8 mouse cellular contexts compared by ENCODE assay signal in genomic region chr6:42372816-42373547, GRCm38 (mm10). TPM values are rescaled to one million over a fixed set of nuclear protein-coding genes. Genes with fewer than 3 reads are reported as not detected.
DNase-seq lines count a peak whose midpoint lies in the region; ATAC-seq lines count a peak whose summit lies in the region.

Gene Epha1 (minus strand): TSS chr6:42373268.

- H3K4me2 ChIP-seq in stomach, embryonic 14.5 days (replicated peaks; ENCODE audit: low read depth, low read length), result peak within 1 kb of the TSS; percentile 65

- peak; percentile 49 for DNase-seq in layer of hippocampus, adult 11-12 months (ENCODE audit: low spot score)
- DNase-seq in layer of hippocampus, adult 8-10 months (ENCODE audit: low spot score in 2 of 2), result no peak
- DNase-seq in adipocyte (ENCODE audit: low spot score), result peak; percentile 46
- peak; percentile 71 for DNase-seq in embryo, embryonic 9.5 days (ENCODE audit: extremely low spot score)
- peak; percentile 70 to 75 for DNase-seq in heart, postnatal 14 days
- peak; percentile 81 to 83 for DNase-seq in kidney, postnatal 4 days

- H3K27ac ChIP-seq in stomach, embryonic 14.5 days (ENCODE audit: low read length), result peak within 1 kb of the TSS; percentile 39; the same call in 1 of the 2 replicates

- H3K36me3 ChIP-seq in stomach, embryonic 14.5 days (ENCODE audit: control insufficient read depth, insufficient read depth, low read length), result no peaks in the 10 kb centered on the region

- H3K4me1 ChIP-seq in stomach, embryonic 14.5 days (ENCODE audit: control insufficient read depth, insufficient read depth, low read length), result peaks cover 30% of the 10 kb centered on the region

- no peaks in the 10 kb centered on the region for H3K27me3 ChIP-seq in stomach, embryonic 14.5 days (ENCODE audit: control insufficient read depth, insufficient read depth, low read length)

- peak within 1 kb of the TSS; percentile 43 for H3K4me3 ChIP-seq in stomach, embryonic 14.5 days (ENCODE audit: low read depth, low read length)

- ATAC-seq in megakaryocyte progenitor cell, adult 5-6 weeks (replicated peaks; ENCODE audit: poor library complexity), result peak; percentile 59
- peak; percentile 81 for ATAC-seq in stomach, embryonic 14.5 days (ENCODE audit: insufficient number of reproducible peaks, insufficient read depth, low FRiP score, low read depth)

- H3K9me3 ChIP-seq in stomach, embryonic 14.5 days (ENCODE audit: control insufficient read depth, low read depth, low read length), result no peaks in the 10 kb centered on the region

- intact Hi-C loops in heart, postnatal 14 days (cut with DNase I), result loop anchor here (5.0 kb wide), 1 partner anchor 106 kb away; no protein-coding TSS in a partner anchor

- peak within 1 kb of the TSS; percentile 22; the same call in 1 of the 2 replicates for H3K9ac ChIP-seq in stomach, embryonic 14.5 days (replicated peaks; ENCODE audit: low read depth, low read length)

- WGBS in stomach, embryonic 14.5 days, result under 1% methylated on average over 30 of the region's 36 CpGs

RNA-seq across cellular contexts. Expression of gene Epha1, which starts in this region (rescaled TPM):
- total RNA-seq in layer of hippocampus, adult 8-10 months (2022), result under 1 TPM; 0.14 to 0.36 (median 0.15) TPM
- under 1 TPM; 0.51 to 0.67 TPM for total RNA-seq in heart, postnatal 14 days (2021)
- 0.07 TPM in 1 of 2 replicates, not detected in the other for total RNA-seq in megakaryocyte progenitor cell, adult 5-6 weeks (2015)
- not detected in 2 replicates for total RNA-seq in megakaryocyte progenitor cell, adult 5-6 weeks (2017)
- polyA plus RNA-seq in stomach, embryonic 14.5 days (2014; fragmentation: Nextera tagmentation; extraction: Ambion mirVana), result 4.0 and 5.3 TPM in 2 replicates

Comparison
In these comparisons a context has a peak if more than half of its experiments do, and no peak if none do; other contexts are left out.
1. DNase-seq: peak in layer of hippocampus, adult 11-12 months (single experiment), adipocyte (single experiment), embryo, embryonic 9.5 days (single experiment) and kidney, postnatal 4 days (2 of 2); none in layer of hippocampus, adult 8-10 months (0 of 2).
2. Peak in DNase-seq in heart, postnatal 14 days; RNA of the gene not detected or under 1 TPM.
3. Peak in ATAC-seq in megakaryocyte progenitor cell, adult 5-6 weeks; RNA of the gene not detected or under 1 TPM.